Mouse (Mus musculus): ENCODE data around the gene Ranbp10. TPM values are rescaled to one million over a fixed set of nuclear protein-coding genes. Genes with fewer than 3 reads are reported as not detected.

The Ranbp10 gene
- polyA plus RNA-seq, 1 experiment: 35.7 TPM

- DNase-seq (ENCODE audit: low read depth): no peak
- no peak for TF ChIP-seq CTCF (IDR thresholded peaks at IDR 0.05; ENCODE audit: borderline replicate concordance, extremely low read depth, insufficient read depth, insufficient read length)
- no peak for TF ChIP-seq POLR2A (IDR thresholded peaks at IDR 0.05; ENCODE audit: borderline replicate concordance, extremely low read depth, insufficient read depth, insufficient read length, poor library complexity, severe bottlenecking)
Observed at GRCm38 (mm10) chr8:105804797-105805196, 22.4 kb downstream of the Ranbp10 start.

- no peak for DNase-seq (ENCODE audit: low read depth)
- TF ChIP-seq POLR2A (IDR thresholded peaks at IDR 0.05; ENCODE audit: borderline replicate concordance, extremely low read depth, insufficient read depth, insufficient read length, poor library complexity, severe bottlenecking) (no peak), CTCF (IDR thresholded peaks at IDR 0.05; ENCODE audit: borderline replicate concordance, extremely low read depth, insufficient read depth, insufficient read length) (no peak)
Observed at GRCm38 (mm10) chr8:105801153-105801904, 25.8 kb downstream of the Ranbp10 start.

DNA sequence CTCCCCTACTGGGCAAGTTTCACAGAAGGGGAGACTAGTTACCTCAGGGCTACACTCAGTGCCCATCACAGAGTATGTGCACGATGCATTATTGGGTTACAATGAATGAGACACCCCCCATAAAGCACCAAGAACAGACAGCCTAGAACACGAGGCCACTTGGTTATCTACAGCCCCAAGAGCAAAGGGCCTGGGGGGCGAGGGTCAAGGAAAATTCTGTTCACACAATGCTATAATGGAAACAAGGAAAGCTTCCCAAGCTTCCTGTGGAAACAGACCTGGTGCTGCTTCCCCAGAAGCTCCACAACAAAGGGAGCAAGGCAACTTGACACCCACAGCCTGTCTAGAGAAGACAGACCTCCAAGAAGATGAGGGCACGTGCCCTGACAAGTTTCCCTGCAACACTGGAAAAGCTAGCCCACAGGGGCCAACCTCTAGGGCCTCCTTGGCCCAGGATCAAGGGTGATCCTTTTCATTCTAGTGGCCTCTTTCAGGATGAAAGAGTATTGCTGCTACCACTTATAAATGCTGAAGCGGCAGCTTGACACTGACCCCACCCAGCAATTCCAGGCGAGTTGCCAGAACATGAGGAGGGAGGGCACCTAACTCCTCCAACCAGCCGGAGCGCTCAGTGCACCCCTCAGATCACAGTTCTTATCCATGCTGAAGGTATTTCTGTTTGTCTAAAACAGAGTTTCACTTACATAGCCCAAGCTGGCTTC is 27.9 kb downstream of the Ranbp10 start:
- TF ChIP-seq CTCF (IDR thresholded peaks at IDR 0.05; ENCODE audit: borderline replicate concordance, extremely low read depth, insufficient read depth, insufficient read length): no peak
- TF ChIP-seq POLR2A (IDR thresholded peaks at IDR 0.05; ENCODE audit: borderline replicate concordance, extremely low read depth, insufficient read depth, insufficient read length, poor library complexity, severe bottlenecking): no peak
- DNase-seq (ENCODE audit: low read depth): peak; percentile 85

GRCm38 (mm10) chr8:105798408-105798807 is 28.7 kb downstream of the Ranbp10 start:
- DNase-seq (ENCODE audit: low read depth): no peak

DNA sequence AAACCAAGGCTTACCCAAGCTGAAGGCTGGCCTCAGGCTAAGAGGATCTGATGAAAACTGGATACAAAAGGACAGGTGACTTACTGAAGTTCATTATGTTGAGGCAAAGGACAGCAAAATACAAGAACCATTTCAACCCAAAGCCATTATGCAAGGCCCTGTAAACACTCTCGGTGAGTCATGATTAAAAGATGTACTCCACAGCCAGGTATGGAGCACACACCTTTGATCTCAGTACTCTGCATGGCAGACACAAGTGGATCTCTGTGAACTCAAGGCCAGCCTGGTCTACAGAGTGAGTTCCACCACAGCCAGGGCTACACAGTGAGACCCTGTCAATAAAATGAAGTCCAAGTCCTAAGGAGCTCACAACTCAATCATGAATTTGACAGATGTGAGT is 31.4 kb downstream of the Ranbp10 start:
- no peak for DNase-seq (ENCODE audit: low read depth)
- no peak for TF ChIP-seq CTCF (IDR thresholded peaks at IDR 0.05; ENCODE audit: borderline replicate concordance, extremely low read depth, insufficient read depth, insufficient read length)
- no peak for TF ChIP-seq POLR2A (IDR thresholded peaks at IDR 0.05; ENCODE audit: borderline replicate concordance, extremely low read depth, insufficient read depth, insufficient read length, poor library complexity, severe bottlenecking)

More at GRCm38 (mm10) chr8:105798408-105798807, 28.7 kb downstream of the Ranbp10 start:
- no peak for TF ChIP-seq CTCF (IDR thresholded peaks at IDR 0.05; ENCODE audit: borderline replicate concordance, extremely low read depth, insufficient read depth, insufficient read length)
- no peak for TF ChIP-seq POLR2A (IDR thresholded peaks at IDR 0.05; ENCODE audit: borderline replicate concordance, extremely low read depth, insufficient read depth, insufficient read length, poor library complexity, severe bottlenecking)

GRCm38 (mm10) chr8:105794009-105794598 is 33.0 kb downstream of the Ranbp10 start:
- no peak for DNase-seq (ENCODE audit: low read depth)
- no peak for TF ChIP-seq CTCF (IDR thresholded peaks at IDR 0.05; ENCODE audit: borderline replicate concordance, extremely low read depth, insufficient read depth, insufficient read length)
- TF ChIP-seq POLR2A (IDR thresholded peaks at IDR 0.05; ENCODE audit: borderline replicate concordance, extremely low read depth, insufficient read depth, insufficient read length, poor library complexity, severe bottlenecking): no peak

- no peak for TF ChIP-seq CTCF (IDR thresholded peaks at IDR 0.05; ENCODE audit: borderline replicate concordance, extremely low read depth, insufficient read depth, insufficient read length)
- TF ChIP-seq POLR2A (IDR thresholded peaks at IDR 0.05; ENCODE audit: borderline replicate concordance, extremely low read depth, insufficient read depth, insufficient read length, poor library complexity, severe bottlenecking): no peak
- no peak for DNase-seq (ENCODE audit: low read depth)
Observed at GRCm38 (mm10) chr8:105793331-105793730, 33.8 kb downstream of the Ranbp10 start.

GRCm38 (mm10) chr8:105789626-105790025 is 37.5 kb downstream of the Ranbp10 start:
- no peak for TF ChIP-seq CTCF (IDR thresholded peaks at IDR 0.05; ENCODE audit: borderline replicate concordance, extremely low read depth, insufficient read depth, insufficient read length)
- no peak for TF ChIP-seq POLR2A (IDR thresholded peaks at IDR 0.05; ENCODE audit: borderline replicate concordance, extremely low read depth, insufficient read depth, insufficient read length, poor library complexity, severe bottlenecking)
- DNase-seq (ENCODE audit: low read depth): no peak

DNA sequence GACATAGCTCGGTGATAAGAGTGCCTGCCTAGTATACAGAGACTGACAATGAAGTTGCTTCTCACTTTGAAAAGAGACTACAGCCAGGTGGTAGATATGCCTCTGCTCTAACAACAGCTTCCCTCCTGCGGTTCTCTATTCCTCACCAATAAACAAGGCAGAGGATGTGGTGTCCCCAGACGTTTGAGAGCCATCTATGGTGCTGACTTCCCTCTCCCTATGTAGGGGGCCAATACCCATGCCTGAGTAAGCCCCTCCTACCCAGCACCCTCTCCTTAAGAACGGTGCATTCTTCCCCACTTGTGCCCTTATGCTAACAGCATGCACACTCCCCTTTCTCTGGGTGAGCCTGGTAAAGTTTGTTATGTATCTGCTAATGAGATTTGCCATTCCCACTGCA is 38.2 kb downstream of the Ranbp10 start:
- no peak for DNase-seq (ENCODE audit: low read depth)
- TF ChIP-seq POLR2A (IDR thresholded peaks at IDR 0.05; ENCODE audit: borderline replicate concordance, extremely low read depth, insufficient read depth, insufficient read length, poor library complexity, severe bottlenecking) (no peak), CTCF (IDR thresholded peaks at IDR 0.05; ENCODE audit: borderline replicate concordance, extremely low read depth, insufficient read depth, insufficient read length) (no peak)

DNA sequence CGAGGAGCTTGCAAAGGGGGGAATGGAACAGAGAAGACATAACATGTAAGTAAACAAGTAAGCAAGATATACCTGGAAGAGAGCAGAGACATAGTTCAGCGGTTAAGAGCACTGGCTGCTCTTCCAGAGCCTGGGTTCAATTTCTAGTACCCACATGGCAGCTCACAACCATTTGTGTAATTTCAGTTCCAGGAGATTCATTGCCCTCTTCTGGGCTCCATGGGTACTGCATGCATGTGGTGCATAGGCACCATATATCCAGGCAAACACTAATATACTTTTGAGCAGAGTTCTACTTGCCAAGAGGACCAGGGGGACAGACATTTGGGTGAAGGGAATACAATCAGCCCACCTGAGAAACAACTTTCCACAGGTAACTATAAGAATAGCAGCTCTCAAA is 38.9 kb downstream of the Ranbp10 start:
- TF ChIP-seq POLR2A (IDR thresholded peaks at IDR 0.05; ENCODE audit: borderline replicate concordance, extremely low read depth, insufficient read depth, insufficient read length, poor library complexity, severe bottlenecking) (no peak), CTCF (IDR thresholded peaks at IDR 0.05; ENCODE audit: borderline replicate concordance, extremely low read depth, insufficient read depth, insufficient read length) (peak; percentile 60; the same call in 1 of the 2 replicates)
- peak; percentile 43 for DNase-seq (ENCODE audit: low read depth)

DNA sequence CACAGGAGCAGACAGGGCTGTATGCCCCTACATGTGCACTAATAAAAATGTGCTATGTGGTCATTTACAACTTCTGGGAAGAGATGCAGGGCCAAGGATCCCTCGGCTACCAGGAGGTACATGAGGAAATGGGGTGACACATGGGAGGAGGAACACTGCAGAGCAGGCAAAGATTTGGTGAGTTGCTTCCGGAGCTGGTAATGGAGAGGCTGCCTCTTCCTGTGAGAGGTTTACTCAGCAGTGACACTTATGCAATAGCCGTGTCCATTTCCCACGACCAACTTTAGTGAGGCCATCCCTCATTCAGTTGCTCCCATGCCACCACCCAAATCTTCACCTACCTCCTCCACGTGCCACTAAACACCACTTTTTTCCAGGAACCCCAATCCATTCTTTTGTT is 46.9 kb downstream of the Ranbp10 start:
- TF ChIP-seq CTCF (IDR thresholded peaks at IDR 0.05; ENCODE audit: borderline replicate concordance, extremely low read depth, insufficient read depth, insufficient read length) (no peak), POLR2A (IDR thresholded peaks at IDR 0.05; ENCODE audit: borderline replicate concordance, extremely low read depth, insufficient read depth, insufficient read length, poor library complexity, severe bottlenecking) (no peak)
- no peak for DNase-seq (ENCODE audit: low read depth)
